Mouse (Mus musculus) embryo, embryonic 9.5 days (tissue): Measurements from ENCODE around the gene Traf3ip2.
A peak's percentile ranks its signal among the peaks of the same experiment; 100 is the strongest.

Experiments used
- DNase-seq: peaks from one replicate; pipeline ENCODE4 v3.0.0-alpha.2; 2017; ENCODE audit errors: extremely low spot score

Traf3ip2 gene

GRCm38 (mm10) chr10:39600115-39600514 lies 12.6 kb upstream of the Traf3ip2 start:
- no peak for DNase-seq

GRCm38 (mm10) chr10:39601068-39601467 lies 11.7 kb upstream of the Traf3ip2 start:
- no peak for DNase-seq

- no peak for DNase-seq
Observed at GRCm38 (mm10) chr10:39606434-39606833, 6.3 kb upstream of the Traf3ip2 start.

- no peak for DNase-seq
Observed at GRCm38 (mm10) chr10:39611234-39611633, 1.5 kb upstream of the Traf3ip2 start.

GRCm38 (mm10) chr10:39612131-39612530 lies 603 bp upstream of the Traf3ip2 start:
- DNase-seq: no peak

GRCm38 (mm10) chr10:39612989-39613831 lies 476 bp downstream of the Traf3ip2 start:
- DNase-seq: peak; percentile 76

- no peak for DNase-seq
Observed at GRCm38 (mm10) chr10:39613973-39614372, 1.2 kb downstream of the Traf3ip2 start.

GRCm38 (mm10) chr10:39614676-39615075 lies 1.9 kb downstream of the Traf3ip2 start:
- DNase-seq: no peak

- DNase-seq: no peak
Observed at GRCm38 (mm10) chr10:39615531-39616229, 2.9 kb downstream of the Traf3ip2 start.

GRCm38 (mm10) chr10:39616230-39616590 lies 3.5 kb downstream of the Traf3ip2 start:
- DNase-seq: no peak

- DNase-seq: no peak
Observed at GRCm38 (mm10) chr10:39616626-39617025, 3.9 kb downstream of the Traf3ip2 start.

GRCm38 (mm10) chr10:39618431-39618830 lies 5.7 kb downstream of the Traf3ip2 start:
- no peak for DNase-seq

- DNase-seq: no peak
Observed at GRCm38 (mm10) chr10:39620626-39621025, 7.9 kb downstream of the Traf3ip2 start.

GRCm38 (mm10) chr10:39623806-39624205 lies 11.1 kb downstream of the Traf3ip2 start:
- no peak for DNase-seq

GRCm38 (mm10) chr10:39624837-39625625 lies 12.3 kb downstream of the Traf3ip2 start:
- no peak for DNase-seq

- no peak for DNase-seq
Observed at GRCm38 (mm10) chr10:39625626-39626260, 13.0 kb downstream of the Traf3ip2 start.

- DNase-seq: no peak
Observed at GRCm38 (mm10) chr10:39626376-39626775, 13.6 kb downstream of the Traf3ip2 start.

- DNase-seq: no peak
Observed at GRCm38 (mm10) chr10:39628799-39629517, 16.2 kb downstream of the Traf3ip2 start.

- no peak for DNase-seq
Observed at GRCm38 (mm10) chr10:39629746-39630552, 17.2 kb downstream of the Traf3ip2 start.

- no peak for DNase-seq
Observed at GRCm38 (mm10) chr10:39630811-39631210, 18.1 kb downstream of the Traf3ip2 start.
